Mouse (Mus musculus) megakaryocyte, embryonic 14.5 days (primary cell): Measurements from ENCODE around the gene Zbtb38.

Experiments
- FLI1 ChIP-seq: IDR thresholded peaks from 2 replicates; pipeline ENCODE4 v1.6.1; 2012; ENCODE audit warnings: low read length, inconsistent platforms, mixed read lengths
- GATA1 ChIP-seq: IDR thresholded peaks from 3 replicates; pipeline ENCODE4 v1.6.1; 2012; ENCODE audit warnings: mixed read lengths, low read length, inconsistent platforms, borderline replicate concordance

GRCm38 (mm10) chr9:96685600-96686084 lies 67.0 kb downstream of the Zbtb38 start:
- TF ChIP-seq GATA1 (no peak), FLI1 (no peak)
